Mouse (Mus musculus): ENCODE data around the gene Ltb4r2.

GRCm38 (mm10) chr14:55783958-55784235 lies 22.7 kb downstream of the Ltb4r2 start, which contains the start of gene Adcy4:
- TF ChIP-seq CTCF (IDR thresholded peaks at IDR 0.05; ENCODE audit: insufficient read depth, low read depth, low read length) (no peak), POLR2A (IDR thresholded peaks at IDR 0.05; ENCODE audit: insufficient read depth, low read depth, low read length) (no peak)

All from olfactory bulb, adult 2 months (tissue).